Mouse (Mus musculus): ENCODE data around the gene Abhd17c.

GRCm38 (mm10) chr7:84142736-84143473 lies 8.8 kb downstream of the Abhd17c start:
- TF ChIP-seq CTCF (IDR thresholded peaks at IDR 0.05; ENCODE audit: low read depth, low read length): no peak
- no peak for TF ChIP-seq POLR2A (IDR thresholded peaks at IDR 0.05; ENCODE audit: borderline replicate concordance, low read depth, low read length)
